In genomic region chr19:23055916-23056805, GRCm38 (mm10) we compare ENCODE assay signal across 8 mouse cellular contexts.
DNase-seq lines count a peak whose midpoint lies in the region; ATAC-seq and TF ChIP-seq lines count a peak whose summit lies in the region.

No protein-coding gene starts in this region.

- H3K4me1 ChIP-seq in heart, embryonic 13.5 days, result peaks cover 18% of the 10 kb centered on the region
- H3K4me1 ChIP-seq in heart, postnatal 0 days (ENCODE audit: control insufficient read depth, insufficient read depth), result peaks cover 22% of the 10 kb centered on the region
- peaks cover 18% of the 10 kb centered on the region for H3K4me1 ChIP-seq in midbrain, embryonic 12.5 days

- peak overlapping the region; percentile 79 for H3K9ac ChIP-seq in heart, embryonic 13.5 days
- peak overlapping the region; percentile 39; the same call in 1 of the 2 replicates for H3K9ac ChIP-seq in heart, postnatal 0 days (replicated peaks; ENCODE audit: low read depth, low read length)
- no peak overlapping the region for H3K9ac ChIP-seq in midbrain, embryonic 12.5 days (replicated peaks)

- no peak for TF ChIP-seq CTCF in heart, postnatal 0 days (IDR thresholded peaks at IDR 0.05; ENCODE audit: low read depth)

- H3K27ac ChIP-seq in heart, embryonic 13.5 days (replicated peaks), result no peak overlapping the region
- H3K27ac ChIP-seq in heart, postnatal 0 days (ENCODE audit: low read depth), result peak overlapping the region; percentile 81
- no peak overlapping the region for H3K27ac ChIP-seq in midbrain, embryonic 12.5 days (replicated peaks)

- intact Hi-C loops in heart, postnatal 25 days (cut with DNase I), result loop anchor here (1.0 to 5.0 kb wide), 2 partner anchors 116 to 139 kb away; no protein-coding TSS in a partner anchor

- H3K9me3 ChIP-seq in heart, embryonic 13.5 days, result no peaks in the 10 kb centered on the region
- H3K9me3 ChIP-seq in heart, postnatal 0 days (replicated peaks; ENCODE audit: control insufficient read depth, low read length), result no peaks in the 10 kb centered on the region
- H3K9me3 ChIP-seq in midbrain, embryonic 12.5 days, result no peaks in the 10 kb centered on the region

- no peaks in the 10 kb centered on the region for H3K36me3 ChIP-seq in heart, embryonic 13.5 days
- H3K36me3 ChIP-seq in heart, postnatal 0 days (replicated peaks; ENCODE audit: control insufficient read depth, insufficient read depth, low read length), result no peaks in the 10 kb centered on the region
- H3K36me3 ChIP-seq in midbrain, embryonic 12.5 days, result no peaks in the 10 kb centered on the region

- TF ChIP-seq EP300 in heart, postnatal 0 days (IDR thresholded peaks at IDR 0.05; ENCODE audit: low read depth), result no peak

- ATAC-seq in heart, embryonic 13.5 days (ENCODE audit: extremely low read depth, insufficient number of reproducible peaks, low FRiP score, low TSS enrichment), result no peak
- no peak for ATAC-seq in heart, postnatal 0 days (ENCODE audit: insufficient read depth, low read depth)
- ATAC-seq in midbrain, embryonic 12.5 days (ENCODE audit: low FRiP score, low read depth), result no peak

- peak overlapping the region; percentile 45; the same call in 1 of the 2 replicates for H3K4me3 ChIP-seq in heart, embryonic 13.5 days
- H3K4me3 ChIP-seq in heart, postnatal 0 days (ENCODE audit: low read depth, low read length), result no peak overlapping the region
- H3K4me3 ChIP-seq in midbrain, embryonic 12.5 days, result no peak overlapping the region

- 81% methylated on average over 5 of the region's 5 CpGs for WGBS in heart, embryonic 13.5 days
- WGBS in heart, postnatal 0 days, result 83% methylated on average over 5 of the region's 5 CpGs
- WGBS in midbrain, embryonic 12.5 days, result 80% methylated on average over 5 of the region's 5 CpGs

- DNase-seq in heart, postnatal 25 days (ENCODE audit: low spot score), result no peak
- peak; percentile 42 for DNase-seq in brain, adult 2 months (ENCODE audit: low read depth, low spot score)
- DNase-seq in heart, postnatal 0 days (ENCODE audit: low spot score), result no peak
- no peak for DNase-seq in thymus, postnatal 0 days (ENCODE audit: low spot score)
- DNase-seq in gastrocnemius, postnatal 10 days, result no peak
- DNase-seq in cerebellum, postnatal 4 days (ENCODE audit: low spot score in 2 of 2), result no peak

- H3K27me3 ChIP-seq in heart, embryonic 13.5 days (replicated peaks), result no peaks in the 10 kb centered on the region
- no peaks in the 10 kb centered on the region for H3K27me3 ChIP-seq in heart, postnatal 0 days (ENCODE audit: control insufficient read depth, insufficient read depth, low read length)
- peaks cover 12% of the 10 kb centered on the region; the same call in 1 of the 2 replicates for H3K27me3 ChIP-seq in midbrain, embryonic 12.5 days

- H3K4me2 ChIP-seq in heart, embryonic 13.5 days, result peak overlapping the region; percentile 69
- H3K4me2 ChIP-seq in heart, postnatal 0 days (ENCODE audit: low read depth, low read length), result no peak overlapping the region; the same call in 1 of the 2 replicates
- peak overlapping the region; percentile 74 for H3K4me2 ChIP-seq in midbrain, embryonic 12.5 days (replicated peaks)
